Mouse (Mus musculus): ENCODE measurements at regions not wholly inside any gene's neighbourhood (a gene's known extent, or its start where the extent isn't known, plus 50 kb on each side); places are given as distances from the start of the nearest gene placed in this dataset.
"Not testable (repeated sequence)": the region's sequence is repeated elsewhere in the genome, so short reads cannot be mapped to it uniquely, and the experiment has no call there.

GRCm38 (mm10) chr13:61710823-61711222, 140.9 kb upstream of the Cts3 start:
- H3K4me3 ChIP-seq; ATAC-seq (ENCODE audit: low FRiP score, low read depth); H3K27ac ChIP-seq; H3K9ac ChIP-seq; H3K36me3 ChIP-seq; H3K4me2 ChIP-seq (replicated peaks); H3K27me3 ChIP-seq (replicated peaks); H3K4me1 ChIP-seq: not testable (repeated sequence)
- WGBS: 26% methylated on average over 11 of the region's 11 CpGs
- peaks cover 28% of the 10 kb centered on the region for H3K9me3 ChIP-seq

- peaks cover 11% of the 10 kb centered on the region; the same call in 1 of the 2 replicates for H3K9me3 ChIP-seq
- H3K4me2 ChIP-seq (replicated peaks): peak overlapping the region; percentile 44
- 0 out of 2 replicates have a peak, but pooled peaks cover 2% of the 10 kb centered on the region for H3K27me3 ChIP-seq (replicated peaks)
- no peak overlapping the region for H3K27ac ChIP-seq
- no peak for ATAC-seq (ENCODE audit: low FRiP score, low read depth)
- H3K4me3 ChIP-seq: 0 out of 2 replicates have a peak overlapping the region, but pooled peaks have one; percentile 18
- no peaks in the 10 kb centered on the region for H3K4me1 ChIP-seq
- H3K36me3 ChIP-seq: no peaks in the 10 kb centered on the region
- 8% methylated on average over 45 of the region's 46 CpGs for WGBS
- no peak overlapping the region for H3K9ac ChIP-seq
These were observed 95.8 kb upstream of the Cts3 start for GRCm38 (mm10) chr13:61665729-61666128.
